Mouse (Mus musculus) cerebellum, adult 18-20 months (tissue): ENCODE measurements around the gene Ankrd11.

ENCODE experiments used
- DNase-seq, 2 experiments: peaks; one replicate each; pipeline ENCODE4 v3.0.0; 2021

Gene Ankrd11

GRCm38 (mm10) chr8:122924091-122924490 is 118.0 kb downstream of the Ankrd11 start:
- peak in 1 of 2 experiments; percentile 35 for DNase-seq

- peak in 1 of 2 experiments; percentile 18 for DNase-seq
Measured at GRCm38 (mm10) chr8:122923431-122924090, 118.5 kb downstream of the Ankrd11 start.

GRCm38 (mm10) chr8:122922945-122923344 is 119.1 kb downstream of the Ankrd11 start:
- no peak for DNase-seq

GRCm38 (mm10) chr8:122920890-122921289 is 121.2 kb downstream of the Ankrd11 start:
- DNase-seq = peak in 1 of 2 experiments; percentile 12

- peak in 1 of 2 experiments; percentile 7 for DNase-seq
Measured at GRCm38 (mm10) chr8:122918438-122919107, 123.5 kb downstream of the Ankrd11 start.

- peak; percentile 42 to 43 for DNase-seq
Measured at GRCm38 (mm10) chr8:122917531-122918392, 124.3 kb downstream of the Ankrd11 start.

- no peak for DNase-seq
Measured at GRCm38 (mm10) chr8:122916766-122917165, 125.3 kb downstream of the Ankrd11 start.

GRCm38 (mm10) chr8:122912871-122913270 is 129.2 kb downstream of the Ankrd11 start:
- DNase-seq = peak; percentile 58 to 69

- no peak for DNase-seq
Measured at GRCm38 (mm10) chr8:122912150-122912549, 129.9 kb downstream of the Ankrd11 start.

GRCm38 (mm10) chr8:122906463-122907021 is 135.5 kb downstream of the Ankrd11 start:
- peak; percentile 88 for DNase-seq

- DNase-seq = peak; percentile 53 to 71
Measured at GRCm38 (mm10) chr8:122905346-122905745, 136.7 kb downstream of the Ankrd11 start.

GRCm38 (mm10) chr8:122904496-122904895 is 137.6 kb downstream of the Ankrd11 start:
- DNase-seq = no peak

GRCm38 (mm10) chr8:122903002-122903401 is 139.1 kb downstream of the Ankrd11 start:
- no peak for DNase-seq

- peak in 1 of 2 experiments; percentile 42 for DNase-seq
Measured at GRCm38 (mm10) chr8:122902581-122902980, 139.5 kb downstream of the Ankrd11 start.

GRCm38 (mm10) chr8:122901892-122902515 is 140.1 kb downstream of the Ankrd11 start:
- DNase-seq = no peak

- no peak for DNase-seq
Measured at GRCm38 (mm10) chr8:122901476-122901875, 140.6 kb downstream of the Ankrd11 start.

- no peak for DNase-seq
Measured at GRCm38 (mm10) chr8:122899085-122899484, 143.0 kb downstream of the Ankrd11 start.

- DNase-seq = no peak
Measured at GRCm38 (mm10) chr8:122898473-122898872, 143.6 kb downstream of the Ankrd11 start.

GRCm38 (mm10) chr8:122898018-122898417 is 144.1 kb downstream of the Ankrd11 start:
- DNase-seq = no peak

GRCm38 (mm10) chr8:122897200-122897599 is 144.9 kb downstream of the Ankrd11 start:
- DNase-seq = no peak

GRCm38 (mm10) chr8:122896317-122896716 is 145.8 kb downstream of the Ankrd11 start:
- no peak for DNase-seq

GRCm38 (mm10) chr8:122893451-122893850 is 148.6 kb downstream of the Ankrd11 start:
- DNase-seq = no peak
